Mouse (Mus musculus) myocyte (in vitro differentiated cells): Measurements from ENCODE around the gene Uxs1. TPM values are rescaled to one million over a fixed set of nuclear protein-coding genes. Genes with fewer than 3 reads are reported as not detected.

Source experiments
- H3K27me3 ChIP-seq: one replicate; pipeline ENCODE4 v1.6.1; 2011; ENCODE audit not compliant: control insufficient read depth, insufficient read depth, insufficient read length
- H3K36me3 ChIP-seq: one replicate; pipeline ENCODE4 v1.6.1; 2011; ENCODE audit not compliant: control insufficient read depth, insufficient read depth
- H3K4me2 ChIP-seq: one replicate; pipeline ENCODE4 v1.6.1; 2011; ENCODE audit warnings: low read depth, control low read depth
- H3K4me3 ChIP-seq: one replicate; pipeline ENCODE4 v1.5.1; 2011; ENCODE audit warnings: mild to moderate bottlenecking, control low read depth, moderate library complexity
- H3K79me2 ChIP-seq: one replicate; pipeline ENCODE4 v1.6.1; 2011; ENCODE audit not compliant: control insufficient read depth, insufficient read depth
- H3ac ChIP-seq: one replicate; pipeline ENCODE4 v1.6.1; 2011; ENCODE audit not compliant: control insufficient read depth, insufficient read length
- CEBPB ChIP-seq: IDR thresholded peaks from 2 replicates; pipeline ENCODE4 v1.6.1; 2011; ENCODE audit warnings: mild to moderate bottlenecking, moderate library complexity; ENCODE audit not compliant: poor library complexity, insufficient read depth, severe bottlenecking
- E2F4 ChIP-seq: IDR thresholded peaks from one replicate; pipeline ENCODE4 v1.6.1; 2011; ENCODE audit warnings: mild to moderate bottlenecking, control low read depth, moderate library complexity; ENCODE audit not compliant: insufficient read depth
- MAX ChIP-seq: IDR thresholded peaks from one replicate; pipeline ENCODE4 v1.6.1; 2011; ENCODE audit warnings: low read depth, mild to moderate bottlenecking, control low read depth
- MYOD1 ChIP-seq, 3 experiments: IDR thresholded peaks; one replicate each; pipeline ENCODE4 v1.6.1; 2011; ENCODE audit warnings: control low read depth in 2 of 3, low read depth in 2 of 3, mild to moderate bottlenecking in 2 of 3, moderate library complexity in 1 of 3; ENCODE audit not compliant: insufficient read length in 2 of 3, control insufficient read depth in 1 of 3
- MYOG ChIP-seq, 3 experiments: IDR thresholded peaks; one replicate each; pipeline ENCODE4 v1.6.1; 2011; ENCODE audit warnings: control low read depth in 2 of 3, low read depth in 2 of 3, mild to moderate bottlenecking in 2 of 3; ENCODE audit not compliant: insufficient read length in 2 of 3, control insufficient read depth in 1 of 3, insufficient read depth in 1 of 3
- POLR2A ChIP-seq: IDR thresholded peaks from one replicate; pipeline ENCODE4 v1.6.1; 2011; ENCODE audit warnings: low read depth, mild to moderate bottlenecking, control low read depth, moderate library complexity; ENCODE audit not compliant: insufficient read length
- POLR2AphosphoS2 ChIP-seq: IDR thresholded peaks from one replicate; pipeline ENCODE4 v1.6.1; 2011; ENCODE audit warnings: low read depth, control low read depth; ENCODE audit not compliant: insufficient read length
- REST ChIP-seq: IDR thresholded peaks from one replicate; pipeline ENCODE4 v1.6.1; 2011; ENCODE audit warnings: mild to moderate bottlenecking, control low read depth, moderate library complexity; ENCODE audit not compliant: insufficient read depth, insufficient read length
- SRF ChIP-seq: IDR thresholded peaks from one replicate; pipeline ENCODE4 v1.6.1; 2011; ENCODE audit warnings: low read depth; ENCODE audit not compliant: control insufficient read depth, insufficient read length
- TCF12 ChIP-seq: IDR thresholded peaks from one replicate; pipeline ENCODE4 v1.6.1; 2011; ENCODE audit warnings: mild to moderate bottlenecking, control low read depth; ENCODE audit not compliant: poor library complexity, insufficient read depth, severe bottlenecking
- TCF3 ChIP-seq: IDR thresholded peaks from one replicate; pipeline ENCODE4 v1.6.1; 2011; ENCODE audit warnings: low read depth, control low read depth; ENCODE audit not compliant: insufficient read length
- USF1 ChIP-seq: IDR thresholded peaks from one replicate; pipeline ENCODE4 v1.6.1; 2011; ENCODE audit warnings: low read depth, mild to moderate bottlenecking, control low read depth, moderate library complexity
- polyA plus RNA-seq: library from polyadenylated mRNA; unstranded; fragments of >200 nt; fragmentation: generic; extraction: Trizol; gene quantifications from one replicate; pipeline ENCODE4 v1.2.1, GENCODE M21; 2012; ENCODE audit warnings: missing spikeins

Gene Uxs1
- polyA plus RNA-seq, 1 experiment: 27.4 TPM

DNA sequence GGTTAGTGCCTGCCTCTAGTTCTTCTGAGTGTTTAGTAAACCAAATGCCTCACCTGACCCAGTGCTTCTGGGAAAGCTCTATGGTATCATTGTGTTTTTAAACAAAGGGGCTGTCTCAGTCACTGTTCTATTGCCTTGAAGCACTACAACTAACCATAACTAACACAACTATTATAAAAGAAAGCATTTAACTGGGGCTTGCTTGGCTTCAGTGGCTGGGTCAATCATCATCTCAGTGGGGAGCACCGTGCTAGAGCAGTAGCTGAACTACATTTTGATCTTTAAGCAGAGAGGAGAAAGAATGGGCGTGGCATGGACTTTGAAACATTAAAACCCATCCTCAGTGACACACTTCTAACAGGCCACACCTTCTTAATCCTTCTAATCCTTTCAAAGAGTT is 18.2 kb downstream of the Uxs1 start:
- no peak for TF ChIP-seq TCF3
- TF ChIP-seq POLR2A: no peak
- no peak for TF ChIP-seq TCF12
- no peak for TF ChIP-seq MAX
- no peak for TF ChIP-seq REST
- TF ChIP-seq E2F4: no peak
- no peak for TF ChIP-seq SRF
- TF ChIP-seq MYOD1 (IDR thresholded peaks at IDR 0.05; ENCODE audit: control insufficient read depth in 1 of 3, insufficient read length in 2 of 3, low read depth in 2 of 3): no peak
- no peak for TF ChIP-seq MYOG (IDR thresholded peaks at IDR 0.05; ENCODE audit: control insufficient read depth in 1 of 3, insufficient read depth in 1 of 3, insufficient read length in 2 of 3, low read depth in 2 of 3)
- no peak for TF ChIP-seq USF1
- TF ChIP-seq CEBPB: no peak
- TF ChIP-seq POLR2AphosphoS2: no peak
- Histone ChIP-seq H3K4me3 (no peak overlapping the region), H3K36me3 (peaks cover 3% of the 10 kb centered on the region), H3ac (no peak overlapping the region), H3K4me2 (no peak overlapping the region), H3K79me2 (peaks cover 36% of the 10 kb centered on the region), H3K27me3 (no peaks in the 10 kb centered on the region)

DNA sequence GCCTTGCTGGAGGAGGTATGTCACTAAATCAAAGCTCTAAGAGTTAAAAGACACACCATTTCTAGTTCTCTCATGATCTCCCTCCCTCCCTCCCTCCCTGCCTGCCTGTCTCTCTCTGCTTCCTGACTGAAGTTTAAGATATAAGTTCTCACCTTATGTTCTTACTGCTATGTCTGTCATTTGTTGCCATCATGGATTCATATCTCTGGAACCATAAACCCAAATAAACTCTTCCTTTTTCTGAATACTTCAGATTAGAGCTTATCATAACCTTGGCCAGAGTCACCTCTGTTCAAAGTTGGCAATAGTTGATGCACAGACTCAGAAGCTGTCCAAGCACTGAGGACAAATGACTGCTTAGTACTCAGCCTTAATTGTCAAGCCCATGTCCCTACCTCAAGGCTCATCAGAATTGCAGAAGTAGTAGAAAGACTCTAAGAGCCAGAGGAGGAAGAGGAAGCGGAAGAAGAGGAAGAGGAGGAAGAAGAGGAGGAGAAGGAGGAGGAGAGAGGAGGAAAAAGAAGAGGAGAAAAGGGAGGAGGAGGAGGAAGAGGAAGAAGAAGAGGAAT is 23.6 kb downstream of the Uxs1 start:
- Histone ChIP-seq H3K4me3 (no peak overlapping the region), H3K4me2 (no peak overlapping the region), H3K36me3 (peaks cover 14% of the 10 kb centered on the region), H3ac (no peak overlapping the region), H3K79me2 (peaks cover 23% of the 10 kb centered on the region), H3K27me3 (no peaks in the 10 kb centered on the region)
- TF ChIP-seq E2F4: no peak
- TF ChIP-seq CEBPB: no peak
- no peak for TF ChIP-seq TCF12
- no peak for TF ChIP-seq TCF3
- TF ChIP-seq MAX: no peak
- TF ChIP-seq POLR2AphosphoS2: no peak
- TF ChIP-seq MYOD1 (IDR thresholded peaks at IDR 0.05; ENCODE audit: control insufficient read depth in 1 of 3, insufficient read length in 2 of 3, low read depth in 2 of 3): no peak
- no peak for TF ChIP-seq MYOG (IDR thresholded peaks at IDR 0.05; ENCODE audit: control insufficient read depth in 1 of 3, insufficient read depth in 1 of 3, insufficient read length in 2 of 3, low read depth in 2 of 3)
- no peak for TF ChIP-seq USF1
- TF ChIP-seq SRF: no peak
- TF ChIP-seq POLR2A: no peak
- TF ChIP-seq REST: no peak

DNA sequence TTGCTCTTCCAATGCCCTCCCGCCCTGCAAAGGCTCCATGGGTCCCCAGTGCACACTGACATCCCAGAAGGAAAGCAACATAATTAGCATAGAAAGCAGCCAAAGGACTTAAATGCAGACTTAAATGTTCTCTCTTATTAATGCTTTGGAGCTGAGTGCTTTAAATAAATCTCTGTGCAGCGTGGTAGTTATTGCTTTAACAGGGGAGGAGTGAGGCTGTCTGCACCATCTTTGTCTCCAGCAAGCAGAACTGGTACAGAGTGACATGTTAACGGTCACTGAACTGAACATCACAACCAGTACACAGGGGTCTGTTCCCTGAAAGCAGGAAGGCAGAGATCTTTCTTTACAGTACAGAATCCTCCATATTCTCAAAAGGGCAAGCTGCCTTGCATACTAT is 29.6 kb downstream of the Uxs1 start:
- no peaks in the 10 kb centered on the region for H3K79me2 ChIP-seq
- no peak overlapping the region for H3K4me2 ChIP-seq
- H3K36me3 ChIP-seq: peaks cover 24% of the 10 kb centered on the region
- no peak overlapping the region for H3ac ChIP-seq
- no peak for TF ChIP-seq SRF
- no peak for TF ChIP-seq MYOG (IDR thresholded peaks at IDR 0.05; ENCODE audit: control insufficient read depth in 1 of 3, insufficient read depth in 1 of 3, insufficient read length in 2 of 3, low read depth in 2 of 3)
- TF ChIP-seq TCF12: no peak
- TF ChIP-seq E2F4: no peak
- TF ChIP-seq REST: no peak
- TF ChIP-seq TCF3: no peak
- no peak for TF ChIP-seq USF1
- no peak for TF ChIP-seq CEBPB
- TF ChIP-seq MAX: no peak
- TF ChIP-seq POLR2A: no peak
- TF ChIP-seq MYOD1 (IDR thresholded peaks at IDR 0.05; ENCODE audit: control insufficient read depth in 1 of 3, insufficient read length in 2 of 3, low read depth in 2 of 3): no peak
- no peak for TF ChIP-seq POLR2AphosphoS2
- no peaks in the 10 kb centered on the region for H3K27me3 ChIP-seq
- no peak overlapping the region for H3K4me3 ChIP-seq

DNA sequence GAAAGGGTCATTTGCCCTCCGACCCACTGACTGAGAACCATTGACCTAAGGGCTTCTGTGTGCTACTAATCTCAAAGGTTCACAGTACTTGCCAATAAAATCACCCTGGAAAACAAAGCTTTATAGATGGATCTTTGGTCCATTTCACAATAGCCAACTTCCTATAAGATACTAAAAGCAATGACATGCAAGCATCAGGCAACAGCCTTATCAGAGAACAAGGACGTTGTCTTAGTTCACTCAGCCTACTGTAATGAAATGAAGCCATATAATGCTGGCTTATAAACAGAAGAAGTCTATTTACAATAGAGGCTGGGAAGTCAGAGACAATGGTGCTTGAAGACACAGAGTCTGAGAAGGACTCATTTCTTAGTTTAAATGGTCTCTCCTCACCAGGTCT is 37.8 kb downstream of the Uxs1 start:
- Histone ChIP-seq H3K27me3 (no peaks in the 10 kb centered on the region), H3K79me2 (no peaks in the 10 kb centered on the region), H3K36me3 (peaks cover 12% of the 10 kb centered on the region), H3ac (no peak overlapping the region), H3K4me3 (no peak overlapping the region), H3K4me2 (no peak overlapping the region)
- no peak for TF ChIP-seq MYOG (IDR thresholded peaks at IDR 0.05; ENCODE audit: control insufficient read depth in 1 of 3, insufficient read depth in 1 of 3, insufficient read length in 2 of 3, low read depth in 2 of 3)
- TF ChIP-seq SRF: no peak
- TF ChIP-seq MAX: no peak
- TF ChIP-seq E2F4: no peak
- TF ChIP-seq POLR2A: no peak
- no peak for TF ChIP-seq TCF12
- TF ChIP-seq POLR2AphosphoS2: no peak
- no peak for TF ChIP-seq REST
- TF ChIP-seq MYOD1 (IDR thresholded peaks at IDR 0.05; ENCODE audit: control insufficient read depth in 1 of 3, insufficient read length in 2 of 3, low read depth in 2 of 3): no peak
- no peak for TF ChIP-seq USF1
- no peak for TF ChIP-seq CEBPB
- TF ChIP-seq TCF3: no peak

DNA sequence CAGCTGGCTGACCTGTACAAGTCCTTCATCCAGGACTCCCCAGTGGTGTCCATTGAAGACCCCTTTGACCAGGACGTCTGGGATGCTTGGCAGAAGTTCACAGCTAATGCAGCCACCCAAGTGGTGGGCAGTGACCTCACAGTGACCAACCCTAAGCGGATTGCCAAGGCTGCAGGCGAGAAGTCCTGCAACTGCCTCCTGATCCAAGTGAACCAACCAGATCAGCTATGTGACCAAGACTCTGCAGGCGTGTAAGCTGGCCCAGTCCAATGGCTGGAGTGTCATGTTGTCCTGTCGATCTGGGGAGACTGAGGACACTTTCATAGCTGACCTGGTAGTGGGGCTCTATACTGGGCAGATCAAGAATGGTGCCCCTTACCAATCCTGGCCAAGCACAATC is 40.9 kb downstream of the Uxs1 start:
- Histone ChIP-seq H3K36me3 (peaks cover 4% of the 10 kb centered on the region), H3K27me3 (no peaks in the 10 kb centered on the region), H3K4me3 (no peak overlapping the region), H3K79me2 (no peaks in the 10 kb centered on the region), H3K4me2 (no peak overlapping the region), H3ac (no peak overlapping the region)
- TF ChIP-seq POLR2A (no peak), MYOG (IDR thresholded peaks at IDR 0.05; ENCODE audit: control insufficient read depth in 1 of 3, insufficient read depth in 1 of 3, insufficient read length in 2 of 3, low read depth in 2 of 3) (no peak)
